Mouse (Mus musculus) thymus, postnatal 4 days (tissue): Measurements from ENCODE around the gene 1700031F05Rik.
"Not testable (repeated sequence)": the region's sequence is repeated elsewhere in the genome, so short reads cannot be mapped to it uniquely, and the experiment has no call there.

Experiments used
- DNase-seq: peaks from one replicate; pipeline ENCODE4 v3.0.0; 2021

1700031F05Rik gene

DNA sequence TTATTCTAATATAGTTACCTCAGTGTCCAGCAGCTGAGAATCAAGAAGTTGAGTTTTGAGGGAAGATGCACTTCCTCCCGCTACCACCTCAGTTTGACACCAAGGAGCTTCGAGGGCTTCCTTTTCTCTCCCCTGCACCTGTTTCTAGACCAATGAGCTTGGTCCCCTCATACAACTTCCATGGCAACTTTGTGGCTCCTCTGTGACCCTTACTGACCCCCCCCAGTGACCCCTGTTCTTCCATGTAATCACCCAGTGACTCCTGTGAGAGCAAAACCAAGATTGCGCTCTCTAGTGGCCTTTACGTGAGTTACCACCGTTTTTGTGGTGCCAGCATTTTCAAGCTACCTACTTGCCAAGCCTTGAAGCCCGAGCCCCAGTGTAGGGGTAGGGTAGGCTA is at the start of gene 1700031F05Rik:
Gene 1700031F05Rik, minus strand, starts transcription at position 101 of the 400 bp plus-strand sequence.
- DNase-seq: no peak

DNA sequence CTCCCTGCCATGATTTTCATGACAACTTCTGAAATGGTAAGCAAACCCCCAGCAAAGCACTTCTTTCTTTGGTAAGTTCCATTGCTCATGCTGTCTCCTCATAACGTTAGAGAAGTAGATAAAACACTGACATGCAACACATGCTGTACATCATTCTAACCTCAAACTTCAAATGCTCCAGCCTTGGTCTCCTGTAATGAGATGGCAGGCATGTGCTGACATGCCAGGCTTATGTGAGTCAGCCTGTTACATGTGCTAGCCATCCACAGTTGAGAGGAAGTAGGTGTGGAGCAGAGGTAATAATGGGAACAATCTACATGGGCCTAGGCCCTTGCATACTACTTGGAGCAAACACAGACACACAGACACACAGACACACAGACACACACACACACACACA is 47.1 kb upstream of the 1700031F05Rik start:
- DNase-seq: not testable (repeated sequence)

- DNase-seq: not testable (repeated sequence)
Measured at GRCm38 (mm10) chrX:102908587-102908986, 40.8 kb upstream of the 1700031F05Rik start, which contains the start of the genes Dmrtc1a and 1700011M02Rik. Dmrtc1a (minus strand) TSS chrX:102908687. 1700011M02Rik (plus strand) TSS chrX:102908905.

- not testable (repeated sequence) for DNase-seq
Measured at GRCm38 (mm10) chrX:102854516-102854915, 13.3 kb downstream of the 1700031F05Rik start, which contains the start of gene Dmrtc1c2. Dmrtc1c2 (minus strand) TSS chrX:102854616.

- DNase-seq: no peak
Measured at GRCm38 (mm10) chrX:102812311-102812710, 55.5 kb downstream of the 1700031F05Rik start.
